Mouse (Mus musculus) heart, postnatal 0 days (tissue): ENCODE measurements around the gene Plekhj1.

Experiments used
- CTCF ChIP-seq: IDR thresholded peaks from 2 replicates; pipeline ENCODE4 v1.5.1; 2016; ENCODE audit warnings: antibody characterized with exemption, control low read depth, low read depth
- EP300 ChIP-seq: IDR thresholded peaks from 2 replicates; pipeline ENCODE4 v1.6.1; 2016; ENCODE audit warnings: antibody characterized with exemption, low read depth

GRCm38 (mm10) chr10:80845732-80846131, 47.3 kb upstream of the Plekhj1 start:
- TF ChIP-seq CTCF, result no peak
- TF ChIP-seq EP300, result no peak
